Mouse (Mus musculus) cerebellum, postnatal 25 days (tissue): Measurements from ENCODE around the gene Adgrl2.

Experiments used
- DNase-seq, 2 experiments: peaks; one replicate each; pipeline ENCODE4 v3.0.0; 2021; ENCODE audit warnings: mixed read lengths in 2 of 2

Gene Adgrl2

GRCm38 (mm10) chr3:148819323-148820046 is 170.9 kb downstream of the Adgrl2 start:
- no peak for DNase-seq

- no peak for DNase-seq
These were observed 171.8 kb downstream of the Adgrl2 start for GRCm38 (mm10) chr3:148818414-148819105.

- no peak for DNase-seq
These were observed 172.9 kb downstream of the Adgrl2 start for GRCm38 (mm10) chr3:148817491-148817890.

GRCm38 (mm10) chr3:148813121-148813520 is 177.2 kb downstream of the Adgrl2 start:
- no peak for DNase-seq

GRCm38 (mm10) chr3:148812059-148812458 is 178.3 kb downstream of the Adgrl2 start:
- DNase-seq, result no peak

GRCm38 (mm10) chr3:148806977-148807376 is 183.4 kb downstream of the Adgrl2 start:
- no peak for DNase-seq

- no peak for DNase-seq
These were observed 197.0 kb downstream of the Adgrl2 start for GRCm38 (mm10) chr3:148793286-148793913.

GRCm38 (mm10) chr3:148770310-148770709 is 220.0 kb downstream of the Adgrl2 start:
- no peak for DNase-seq
